Mouse (Mus musculus): ENCODE data around the gene Gpc4. TPM values are rescaled to one million over a fixed set of nuclear protein-coding genes. Genes with fewer than 3 reads are reported as not detected.

Gpc4 gene
- polyA plus RNA-seq, 1 experiment from 2014 or later = 50.8 TPM

DNA sequence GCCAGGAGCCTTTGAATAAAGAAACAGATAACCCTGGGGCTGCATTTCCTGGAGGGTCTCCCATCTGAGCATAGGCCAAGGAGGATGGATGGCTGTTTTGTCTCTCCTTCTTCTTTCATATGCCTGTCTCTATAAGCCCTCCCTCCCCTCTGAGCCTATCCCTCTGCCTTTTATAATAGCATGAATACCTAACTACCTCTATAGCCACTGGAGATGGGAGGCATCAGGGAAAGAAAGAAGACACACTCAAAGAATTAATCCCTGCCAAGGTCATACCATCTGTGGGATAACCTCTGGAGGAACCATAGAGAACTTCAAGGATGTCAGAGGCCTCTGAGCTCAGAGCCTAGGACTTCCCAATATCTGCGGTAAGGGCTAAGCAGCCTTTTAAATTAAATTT is 35.4 kb downstream of the Gpc4 start:
- Histone ChIP-seq H3K9ac (ENCODE audit: low read length) (no peak overlapping the region), H3K9me3 (ENCODE audit: control insufficient read depth, low read length) (no peaks in the 10 kb centered on the region), H3K27ac (ENCODE audit: low read length) (no peak overlapping the region), H3K27me3 (ENCODE audit: control insufficient read depth, insufficient read depth, low read depth, low read length) (no peaks in the 10 kb centered on the region), H3K4me1 (replicated peaks; ENCODE audit: control insufficient read depth, insufficient read depth, low read length) (0 out of 2 replicates have a peak, but pooled peaks cover 2% of the 10 kb centered on the region), H3K4me3 (ENCODE audit: low read length) (no peak overlapping the region), H3K36me3 (ENCODE audit: control insufficient read depth, insufficient read depth, low read length) (no peaks in the 10 kb centered on the region), H3K4me2 (ENCODE audit: low read depth, low read length) (no peak overlapping the region)
- ATAC-seq (ENCODE audit: low read depth) = no peak
- 63% methylated on average over 1 of the region's 1 CpGs for WGBS

DNA sequence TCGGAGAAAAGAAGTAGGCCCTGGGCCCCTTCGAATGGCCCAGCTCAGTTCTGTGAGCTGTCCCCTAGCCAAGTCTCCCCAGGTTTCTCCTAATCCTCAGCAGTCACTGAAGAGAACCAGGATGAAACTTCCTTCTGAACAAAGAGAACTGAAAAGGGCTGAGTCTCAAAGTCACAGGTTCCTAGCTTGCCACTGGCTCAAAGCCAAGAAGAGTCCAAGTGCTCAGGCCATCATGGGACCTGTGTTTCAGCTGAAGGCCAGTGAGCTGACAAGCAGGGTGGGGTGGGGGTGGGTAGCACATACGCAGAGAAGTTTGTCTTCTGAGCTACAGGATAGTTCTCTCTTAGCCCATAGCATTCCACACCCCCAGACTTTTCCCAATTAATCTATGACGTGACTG is 36.3 kb downstream of the Gpc4 start:
- Histone ChIP-seq H3K4me3 (ENCODE audit: low read length) (no peak overlapping the region), H3K36me3 (ENCODE audit: control insufficient read depth, insufficient read depth, low read length) (no peaks in the 10 kb centered on the region), H3K9me3 (ENCODE audit: control insufficient read depth, low read length) (no peaks in the 10 kb centered on the region), H3K27ac (ENCODE audit: low read length) (no peak overlapping the region), H3K4me1 (replicated peaks; ENCODE audit: control insufficient read depth, insufficient read depth, low read length) (0 out of 2 replicates have a peak, but pooled peaks cover 2% of the 10 kb centered on the region), H3K27me3 (ENCODE audit: control insufficient read depth, insufficient read depth, low read depth, low read length) (no peaks in the 10 kb centered on the region), H3K4me2 (ENCODE audit: low read depth, low read length) (no peak overlapping the region), H3K9ac (ENCODE audit: low read length) (no peak overlapping the region)
- no peak for ATAC-seq (ENCODE audit: low read depth)
- WGBS = 47% methylated on average over 4 of the region's 4 CpGs

DNA sequence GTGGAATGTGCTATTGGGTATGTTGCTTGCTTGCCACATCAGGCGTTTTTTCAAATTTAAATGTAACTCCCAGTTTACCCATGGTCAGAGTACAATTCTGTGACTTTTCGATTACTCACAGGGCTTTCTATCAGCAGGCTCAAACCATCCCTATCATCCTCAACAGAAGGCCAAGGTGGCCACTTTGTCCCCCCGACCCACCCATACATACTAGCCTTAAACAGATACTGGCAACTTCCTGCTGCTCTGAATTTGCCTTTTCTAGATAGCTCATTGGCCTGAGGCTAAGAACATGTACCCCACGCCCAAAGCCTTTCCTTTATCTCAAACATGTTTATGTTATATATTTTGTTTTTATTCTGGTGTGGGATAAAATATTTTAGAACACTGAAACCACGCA is 51.4 kb downstream of the Gpc4 start:
- no peak overlapping the region for H3K4me2 ChIP-seq (ENCODE audit: low read depth, low read length)
- no peak overlapping the region for H3K4me3 ChIP-seq (ENCODE audit: low read length)
- no peaks in the 10 kb centered on the region for H3K4me1 ChIP-seq (replicated peaks; ENCODE audit: control insufficient read depth, insufficient read depth, low read length)
- 86% methylated on average over 5 of the region's 5 CpGs for WGBS
- no peak overlapping the region for H3K27ac ChIP-seq (ENCODE audit: low read length)
- no peaks in the 10 kb centered on the region for H3K36me3 ChIP-seq (ENCODE audit: control insufficient read depth, insufficient read depth, low read length)
- H3K27me3 ChIP-seq (ENCODE audit: control insufficient read depth, insufficient read depth, low read depth, low read length) = no peaks in the 10 kb centered on the region
- no peak overlapping the region for H3K9ac ChIP-seq (ENCODE audit: low read length)
- no peak for ATAC-seq (ENCODE audit: low read depth)
- H3K9me3 ChIP-seq (ENCODE audit: control insufficient read depth, low read length) = no peaks in the 10 kb centered on the region

DNA sequence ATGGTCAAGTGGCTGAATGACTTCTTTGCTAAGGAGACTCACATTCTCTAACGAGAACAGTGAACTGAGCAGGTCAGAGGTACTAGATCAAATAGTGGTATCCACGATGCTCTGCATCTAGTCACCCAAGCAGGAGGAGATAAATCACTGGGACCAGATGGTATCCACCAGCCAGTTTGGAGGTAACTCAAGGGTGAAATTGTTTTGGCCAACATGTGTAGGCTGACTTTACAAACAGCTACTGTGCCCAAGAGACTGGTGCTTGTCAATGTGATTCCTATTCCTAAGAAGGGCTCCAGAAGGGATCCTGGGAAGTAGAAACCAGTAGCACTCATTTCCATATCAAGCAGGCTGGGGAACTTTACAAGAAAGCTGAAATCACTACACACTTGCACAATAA is 55.4 kb downstream of the Gpc4 start:
- no peaks in the 10 kb centered on the region for H3K27me3 ChIP-seq (ENCODE audit: control insufficient read depth, insufficient read depth, low read depth, low read length)
- no peak overlapping the region for H3K4me2 ChIP-seq (ENCODE audit: low read depth, low read length)
- no peak overlapping the region for H3K9ac ChIP-seq (ENCODE audit: low read length)
- WGBS = 48% methylated on average over 2 of the region's 2 CpGs
- H3K27ac ChIP-seq (ENCODE audit: low read length) = no peak overlapping the region
- no peaks in the 10 kb centered on the region for H3K4me1 ChIP-seq (replicated peaks; ENCODE audit: control insufficient read depth, insufficient read depth, low read length)
- no peak for ATAC-seq (ENCODE audit: low read depth)
- H3K4me3 ChIP-seq (ENCODE audit: low read length) = no peak overlapping the region
- no peaks in the 10 kb centered on the region for H3K36me3 ChIP-seq (ENCODE audit: control insufficient read depth, insufficient read depth, low read length)
- H3K9me3 ChIP-seq (ENCODE audit: control insufficient read depth, low read length) = no peaks in the 10 kb centered on the region

DNA sequence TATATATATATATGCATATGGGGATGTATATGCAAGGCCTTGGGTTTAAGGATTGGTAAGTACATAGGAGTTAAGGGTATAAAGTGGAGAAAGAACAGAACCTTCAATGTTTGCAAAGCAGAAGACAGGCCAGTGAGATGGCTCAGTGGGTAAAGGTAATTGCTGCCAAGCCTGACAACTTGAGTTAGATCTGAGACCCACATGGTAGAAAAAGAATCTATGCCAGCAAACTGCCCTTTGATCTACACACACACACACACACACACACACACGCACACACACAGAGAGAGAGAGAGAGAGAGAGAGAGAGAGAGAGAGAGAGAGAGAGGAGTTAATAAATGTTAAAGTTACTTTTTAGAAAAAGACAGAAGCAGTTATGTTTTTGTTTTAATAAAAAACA is 56.1 kb downstream of the Gpc4 start:
- no peak for ATAC-seq (ENCODE audit: low read depth)
- Histone ChIP-seq H3K4me2 (ENCODE audit: low read depth, low read length) (no peak overlapping the region), H3K9me3 (ENCODE audit: control insufficient read depth, low read length) (no peaks in the 10 kb centered on the region), H3K27ac (ENCODE audit: low read length) (no peak overlapping the region), H3K27me3 (ENCODE audit: control insufficient read depth, insufficient read depth, low read depth, low read length) (no peaks in the 10 kb centered on the region), H3K36me3 (ENCODE audit: control insufficient read depth, insufficient read depth, low read length) (no peaks in the 10 kb centered on the region), H3K4me1 (replicated peaks; ENCODE audit: control insufficient read depth, insufficient read depth, low read length) (no peaks in the 10 kb centered on the region), H3K9ac (ENCODE audit: low read length) (no peak overlapping the region), H3K4me3 (ENCODE audit: low read length) (no peak overlapping the region)
- WGBS = 38% methylated on average over 1 of the region's 1 CpGs

DNA sequence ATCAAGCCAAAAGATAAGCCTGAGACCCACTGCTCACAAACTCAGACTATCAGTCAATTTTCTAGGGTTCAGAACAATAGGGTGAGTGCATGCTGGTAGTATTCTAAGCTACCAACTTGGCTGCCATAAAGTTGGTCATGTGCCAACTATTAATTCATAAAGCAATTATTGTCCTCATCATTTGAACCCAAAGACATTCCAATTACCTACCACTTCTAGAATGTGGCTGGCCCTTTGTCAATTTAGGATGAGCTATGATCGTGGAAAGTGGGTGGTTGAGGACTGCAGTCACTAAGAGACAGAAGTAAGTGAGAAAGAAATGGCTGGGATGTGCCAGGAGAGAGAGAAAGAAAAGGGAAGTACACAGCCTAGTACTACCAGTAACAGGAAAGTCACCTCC is 61.3 kb downstream of the Gpc4 start:
- Histone ChIP-seq H3K4me3 (ENCODE audit: low read length) (no peak overlapping the region), H3K9me3 (ENCODE audit: control insufficient read depth, low read length) (no peaks in the 10 kb centered on the region), H3K9ac (ENCODE audit: low read length) (no peak overlapping the region), H3K36me3 (ENCODE audit: control insufficient read depth, insufficient read depth, low read length) (no peaks in the 10 kb centered on the region), H3K4me2 (ENCODE audit: low read depth, low read length) (no peak overlapping the region), H3K27me3 (ENCODE audit: control insufficient read depth, insufficient read depth, low read depth, low read length) (no peaks in the 10 kb centered on the region), H3K4me1 (replicated peaks; ENCODE audit: control insufficient read depth, insufficient read depth, low read length) (no peaks in the 10 kb centered on the region), H3K27ac (ENCODE audit: low read length) (no peak overlapping the region)
- no peak for ATAC-seq (ENCODE audit: low read depth)
- 71% methylated on average over 1 of the region's 1 CpGs for WGBS

DNA sequence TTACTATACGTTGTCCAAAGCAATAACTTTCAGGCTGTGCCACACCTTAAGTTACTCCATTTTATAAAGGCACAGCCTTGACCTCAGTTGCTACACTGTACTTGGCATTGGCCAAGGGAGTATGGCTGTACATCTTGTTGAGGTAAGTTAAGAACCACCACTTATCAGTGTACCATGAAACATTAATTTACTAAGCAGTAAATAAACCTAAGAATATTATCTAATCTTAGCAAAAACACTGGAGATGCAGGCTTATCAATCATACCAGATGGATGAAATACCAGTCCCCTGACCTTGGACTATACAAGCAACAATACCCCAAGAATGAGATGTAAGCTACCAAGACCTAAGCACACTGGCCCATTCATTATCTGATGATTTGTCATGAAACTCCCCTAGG is 63.1 kb downstream of the Gpc4 start:
- no peak for ATAC-seq (ENCODE audit: low read depth)
- no peaks in the 10 kb centered on the region for H3K27me3 ChIP-seq (ENCODE audit: control insufficient read depth, insufficient read depth, low read depth, low read length)

DNA sequence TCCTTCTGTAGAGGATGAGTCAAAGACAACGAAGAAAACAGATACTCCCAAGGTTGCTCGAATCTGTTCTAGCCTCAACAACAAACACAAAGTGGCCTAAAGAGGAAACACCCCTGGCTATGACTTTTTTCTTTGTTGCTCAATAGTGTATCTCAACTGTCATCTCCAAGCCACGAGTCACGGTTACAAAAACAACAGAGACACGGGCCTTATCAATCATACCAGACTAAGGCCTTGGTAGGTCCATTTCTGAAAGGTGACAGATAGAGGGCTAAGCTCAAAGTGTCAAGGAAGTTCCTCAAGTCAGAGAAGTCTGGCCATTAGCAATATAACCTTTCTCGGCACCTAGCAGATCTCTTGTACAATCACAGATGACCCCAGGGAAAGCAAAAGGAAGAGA is 63.6 kb downstream of the Gpc4 start:
- H3K4me2 ChIP-seq (ENCODE audit: low read depth, low read length) = no peak overlapping the region
- no peak overlapping the region for H3K9ac ChIP-seq (ENCODE audit: low read length)
- no peak overlapping the region for H3K4me3 ChIP-seq (ENCODE audit: low read length)
- no peak for ATAC-seq (ENCODE audit: low read depth)
- H3K9me3 ChIP-seq (ENCODE audit: control insufficient read depth, low read length) = no peaks in the 10 kb centered on the region
- no peaks in the 10 kb centered on the region for H3K27me3 ChIP-seq (ENCODE audit: control insufficient read depth, insufficient read depth, low read depth, low read length)
- 61% methylated on average over 6 of the region's 6 CpGs for WGBS
- H3K36me3 ChIP-seq (ENCODE audit: control insufficient read depth, insufficient read depth, low read length) = no peaks in the 10 kb centered on the region
- H3K27ac ChIP-seq (ENCODE audit: low read length) = no peak overlapping the region
- no peaks in the 10 kb centered on the region for H3K4me1 ChIP-seq (replicated peaks; ENCODE audit: control insufficient read depth, insufficient read depth, low read length)

More for the DNA sequence above, 63.1 kb downstream of the Gpc4 start:
- 69% methylated on average over 1 of the region's 1 CpGs for WGBS
- no peaks in the 10 kb centered on the region for H3K36me3 ChIP-seq (ENCODE audit: control insufficient read depth, insufficient read depth, low read length)
- H3K4me1 ChIP-seq (replicated peaks; ENCODE audit: control insufficient read depth, insufficient read depth, low read length) = no peaks in the 10 kb centered on the region
- no peak overlapping the region for H3K4me2 ChIP-seq (ENCODE audit: low read depth, low read length)
- no peak overlapping the region for H3K9ac ChIP-seq (ENCODE audit: low read length)
- H3K4me3 ChIP-seq (ENCODE audit: low read length) = no peak overlapping the region
- H3K27ac ChIP-seq (ENCODE audit: low read length) = no peak overlapping the region
- H3K9me3 ChIP-seq (ENCODE audit: control insufficient read depth, low read length) = no peaks in the 10 kb centered on the region

DNA sequence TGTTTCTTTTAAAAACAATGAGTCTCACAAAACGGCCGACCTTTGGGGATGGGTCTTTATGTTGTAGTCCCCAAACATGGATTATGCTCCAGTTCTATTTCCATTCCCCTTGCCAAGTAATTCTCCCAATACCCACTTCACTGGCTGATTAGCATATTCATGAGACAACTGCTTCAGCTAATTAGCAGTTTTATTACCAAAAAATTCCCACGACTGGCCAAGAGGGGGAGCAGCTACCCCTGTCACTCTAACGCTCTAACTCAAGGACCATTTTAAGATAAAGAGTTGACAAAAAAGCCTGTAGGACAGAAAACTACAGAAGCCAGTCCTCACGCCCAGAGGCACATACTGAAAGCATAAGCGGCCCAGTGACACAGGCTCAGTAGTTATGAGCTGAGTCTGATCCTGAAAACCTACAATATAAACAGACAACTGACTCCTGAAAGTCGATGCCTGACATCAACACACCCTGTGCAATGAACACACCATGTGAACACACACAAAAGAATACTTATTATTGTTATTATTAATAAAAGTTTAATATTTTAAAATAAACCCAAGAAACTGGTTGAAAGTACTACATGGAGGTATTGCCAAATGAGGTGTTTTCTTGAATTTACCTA is 77.2 kb downstream of the Gpc4 start:
- no peak overlapping the region for H3K9ac ChIP-seq (ENCODE audit: low read length)
- H3K27me3 ChIP-seq (ENCODE audit: control insufficient read depth, insufficient read depth, low read depth, low read length) = no peaks in the 10 kb centered on the region
- no peak overlapping the region for H3K27ac ChIP-seq (ENCODE audit: low read length)
- no peaks in the 10 kb centered on the region for H3K36me3 ChIP-seq (ENCODE audit: control insufficient read depth, insufficient read depth, low read length)
- no peaks in the 10 kb centered on the region for H3K9me3 ChIP-seq (ENCODE audit: control insufficient read depth, low read length)
- no peak overlapping the region for H3K4me3 ChIP-seq (ENCODE audit: low read length)
- no peak overlapping the region for H3K4me2 ChIP-seq (ENCODE audit: low read depth, low read length)
- WGBS = 35% methylated on average over 7 of the region's 7 CpGs
- no peak for ATAC-seq (ENCODE audit: low read depth)
- H3K4me1 ChIP-seq (replicated peaks; ENCODE audit: control insufficient read depth, insufficient read depth, low read length) = no peaks in the 10 kb centered on the region
